Mouse (Mus musculus) intestine, embryonic 15.5 days (tissue): ENCODE data around the gene Myh14. TPM values are rescaled to one million over a fixed set of nuclear protein-coding genes. Genes with fewer than 3 reads are reported as not detected.
A peak's percentile ranks its signal among the peaks of the same experiment; 100 is the strongest.

Experiments
- ATAC-seq: fragments of 200-750 bp; cut with Nextera tagmentation; 2 replicates; pipeline ENCODE4 v1.8.0; 2017; ENCODE audit warnings: moderate TSS enrichment, moderate library complexity
- H3K27ac ChIP-seq: fragments of 300-500 bp; sonication (generic); 2 replicates; pipeline ENCODE4 v1.5.1; 2015; ENCODE audit warnings: mild to moderate bottlenecking, inconsistent platforms
- H3K27me3 ChIP-seq: fragments of 300-500 bp; sonication (generic); replicated peaks from 2 replicates; pipeline ENCODE4 v1.6.1; 2015; ENCODE audit warnings: inconsistent platforms
- H3K36me3 ChIP-seq: fragments of 300-500 bp; sonication (generic); 2 replicates; pipeline ENCODE4 v1.6.1; 2015; ENCODE audit warnings: inconsistent platforms
- H3K4me1 ChIP-seq: fragments of 300-500 bp; sonication (generic); replicated peaks from 2 replicates; pipeline ENCODE4 v1.6.1; 2015; ENCODE audit warnings: inconsistent platforms
- H3K4me2 ChIP-seq: fragments of 300-500 bp; sonication (generic); replicated peaks from 2 replicates; pipeline ENCODE4 v1.6.1; 2015; ENCODE audit warnings: mild to moderate bottlenecking, inconsistent platforms
- H3K4me3 ChIP-seq: fragments of 300-500 bp; sonication (generic); replicated peaks from 2 replicates; pipeline ENCODE4 v1.5.1; 2015; ENCODE audit warnings: inconsistent platforms
- H3K9ac ChIP-seq: fragments of 300-500 bp; sonication (generic); 2 replicates; pipeline ENCODE4 v1.6.1; 2015; ENCODE audit warnings: inconsistent platforms
- H3K9me3 ChIP-seq: fragments of 300-500 bp; sonication (generic); 2 replicates; pipeline ENCODE4 v1.6.1; 2016; ENCODE audit warnings: inconsistent platforms
- WGBS: fragments of 180-500 bp; shearing (Covaris S2); methylation state at CpG from one replicate; pipeline ENCODE4 v1.1.7; 2015; 5-methylcytosine and 5-hydroxymethylcytosine counted together
- polyA plus RNA-seq: library from polyadenylated mRNA; unstranded; fragments of >200 nt; fragmentation: Nextera tagmentation; extraction: Ambion mirVana; gene quantifications from 2 replicates; pipeline ENCODE4 v1.2.1, GENCODE M21; 2015

The Myh14 gene
- polyA plus RNA-seq, 1 experiment from 2014 or later, result 68.4 TPM

GRCm38 (mm10) chr7:44647729-44648128 lies 22.9 kb downstream of the Myh14 start:
- H3K4me1 ChIP-seq, result no peaks in the 10 kb centered on the region; the same call in 1 of the 2 replicates
- peak; percentile 37 for ATAC-seq
- no peak overlapping the region for H3K27ac ChIP-seq
- no peak overlapping the region for H3K9ac ChIP-seq
- no peak overlapping the region for H3K4me3 ChIP-seq
- H3K9me3 ChIP-seq, result no peaks in the 10 kb centered on the region
- H3K27me3 ChIP-seq, result peaks cover 13% of the 10 kb centered on the region
- no peaks in the 10 kb centered on the region for H3K36me3 ChIP-seq
- 39% methylated on average over 10 of the region's 10 CpGs for WGBS
- no peak overlapping the region for H3K4me2 ChIP-seq

- WGBS, result 53% methylated on average over 7 of the region's 7 CpGs
- no peaks in the 10 kb centered on the region for H3K9me3 ChIP-seq
Measured at GRCm38 (mm10) chr7:44647042-44647724, 23.5 kb downstream of the Myh14 start.

GRCm38 (mm10) chr7:44645951-44646350 lies 24.7 kb downstream of the Myh14 start:
- Histone ChIP-seq H3K36me3 (0 out of 2 replicates have a peak, but pooled peaks cover 2% of the 10 kb centered on the region), H3K4me1 (no peaks in the 10 kb centered on the region; the same call in 1 of the 2 replicates), H3K27ac (no peak overlapping the region), H3K4me3 (no peak overlapping the region), H3K4me2 (no peak overlapping the region), H3K9me3 (no peaks in the 10 kb centered on the region), H3K9ac (no peak overlapping the region), H3K27me3 (peaks cover 24% of the 10 kb centered on the region)
- ATAC-seq, result no peak
- WGBS, result 32% methylated on average over 15 of the region's 15 CpGs

More at GRCm38 (mm10) chr7:44647042-44647724, 23.5 kb downstream of the Myh14 start:
- no peaks in the 10 kb centered on the region; the same call in 1 of the 2 replicates for H3K4me1 ChIP-seq
- no peak overlapping the region for H3K9ac ChIP-seq
- H3K27ac ChIP-seq, result no peak overlapping the region
- H3K4me2 ChIP-seq, result no peak overlapping the region
- H3K27me3 ChIP-seq, result peaks cover 13% of the 10 kb centered on the region
- no peak overlapping the region for H3K4me3 ChIP-seq
- H3K36me3 ChIP-seq, result no peaks in the 10 kb centered on the region
- ATAC-seq, result 0 out of 2 replicates have a peak, but pooled peaks have one; percentile 47

- Histone ChIP-seq H3K4me1 (no peaks in the 10 kb centered on the region; the same call in 1 of the 2 replicates), H3K4me3 (no peak overlapping the region), H3K36me3 (0 out of 2 replicates have a peak, but pooled peaks cover 2% of the 10 kb centered on the region), H3K27ac (no peak overlapping the region), H3K9ac (no peak overlapping the region), H3K9me3 (no peaks in the 10 kb centered on the region), H3K27me3 (peaks cover 30% of the 10 kb centered on the region), H3K4me2 (no peak overlapping the region)
- 80% methylated on average over 5 of the region's 5 CpGs for WGBS
- ATAC-seq, result no peak
Measured at GRCm38 (mm10) chr7:44645256-44645655, 25.4 kb downstream of the Myh14 start.

GRCm38 (mm10) chr7:44641887-44642286 lies 28.8 kb downstream of the Myh14 start:
- no peak overlapping the region for H3K4me3 ChIP-seq
- H3K4me2 ChIP-seq, result no peak overlapping the region
- ATAC-seq, result peak; percentile 50; the same call in 1 of the 2 replicates
- H3K27ac ChIP-seq, result no peak overlapping the region
- peaks cover 52% of the 10 kb centered on the region for H3K27me3 ChIP-seq
- 33% methylated on average over 8 of the region's 8 CpGs for WGBS
- H3K4me1 ChIP-seq, result no peaks in the 10 kb centered on the region
- H3K36me3 ChIP-seq, result 0 out of 2 replicates have a peak, but pooled peaks cover 2% of the 10 kb centered on the region
- no peak overlapping the region for H3K9ac ChIP-seq
- H3K9me3 ChIP-seq, result no peaks in the 10 kb centered on the region

- H3K9ac ChIP-seq, result no peak overlapping the region
- H3K4me2 ChIP-seq, result 0 out of 2 replicates have a peak overlapping the region, but pooled peaks have one; percentile 20
- 22% methylated on average over 25 of the region's 25 CpGs for WGBS
- H3K27me3 ChIP-seq, result peaks cover 51% of the 10 kb centered on the region
- peak; percentile 22; the same call in 1 of the 2 replicates for ATAC-seq
- H3K4me3 ChIP-seq, result no peak overlapping the region
- no peaks in the 10 kb centered on the region for H3K4me1 ChIP-seq
- no peak overlapping the region for H3K27ac ChIP-seq
- H3K9me3 ChIP-seq, result no peaks in the 10 kb centered on the region
- 0 out of 2 replicates have a peak, but pooled peaks cover 2% of the 10 kb centered on the region for H3K36me3 ChIP-seq
Measured at GRCm38 (mm10) chr7:44640843-44641605, 29.6 kb downstream of the Myh14 start.

- Histone ChIP-seq H3K4me1 (no peaks in the 10 kb centered on the region), H3K9me3 (no peaks in the 10 kb centered on the region), H3K9ac (no peak overlapping the region), H3K4me2 (no peak overlapping the region), H3K27ac (no peak overlapping the region), H3K36me3 (0 out of 2 replicates have a peak, but pooled peaks cover 2% of the 10 kb centered on the region), H3K4me3 (no peak overlapping the region), H3K27me3 (peaks cover 38% of the 10 kb centered on the region)
- no peak for ATAC-seq
- 14% methylated on average over 16 of the region's 16 CpGs for WGBS
Measured at GRCm38 (mm10) chr7:44638663-44639062, 32.0 kb downstream of the Myh14 start.

- H3K4me3 ChIP-seq, result no peak overlapping the region
- WGBS, result 87% methylated on average over 9 of the region's 9 CpGs
- H3K36me3 ChIP-seq, result no peaks in the 10 kb centered on the region
- no peak overlapping the region for H3K27ac ChIP-seq
- no peak overlapping the region for H3K9ac ChIP-seq
- no peak for ATAC-seq
- no peaks in the 10 kb centered on the region for H3K9me3 ChIP-seq
- H3K4me2 ChIP-seq, result no peak overlapping the region
- peaks cover 35% of the 10 kb centered on the region for H3K27me3 ChIP-seq
- H3K4me1 ChIP-seq, result no peaks in the 10 kb centered on the region
Measured at GRCm38 (mm10) chr7:44636684-44637083, 34.0 kb downstream of the Myh14 start.

GRCm38 (mm10) chr7:44633407-44633806 lies 37.2 kb downstream of the Myh14 start:
- no peaks in the 10 kb centered on the region for H3K9me3 ChIP-seq
- no peak overlapping the region for H3K4me2 ChIP-seq
- no peaks in the 10 kb centered on the region for H3K36me3 ChIP-seq
- H3K4me3 ChIP-seq, result no peak overlapping the region
- peaks cover 3% of the 10 kb centered on the region for H3K27me3 ChIP-seq
- no peaks in the 10 kb centered on the region for H3K4me1 ChIP-seq
- H3K27ac ChIP-seq, result no peak overlapping the region
- 26% methylated on average over 15 of the region's 15 CpGs for WGBS
- no peak for ATAC-seq
- no peak overlapping the region for H3K9ac ChIP-seq

GRCm38 (mm10) chr7:44632676-44633075 lies 38.0 kb downstream of the Myh14 start:
- Histone ChIP-seq H3K36me3 (no peaks in the 10 kb centered on the region), H3K9me3 (no peaks in the 10 kb centered on the region), H3K4me1 (no peaks in the 10 kb centered on the region), H3K27me3 (no peaks in the 10 kb centered on the region; the same call in 1 of the 2 replicates), H3K4me2 (no peak overlapping the region), H3K9ac (no peak overlapping the region), H3K4me3 (no peak overlapping the region), H3K27ac (no peak overlapping the region)
- ATAC-seq, result peak; percentile 23; the same call in 1 of the 2 replicates
- 30% methylated on average over 13 of the region's 13 CpGs for WGBS

GRCm38 (mm10) chr7:44630437-44630836 lies 40.2 kb downstream of the Myh14 start:
- 71% methylated on average over 13 of the region's 13 CpGs for WGBS
- Histone ChIP-seq H3K27me3 (no peaks in the 10 kb centered on the region; the same call in 1 of the 2 replicates), H3K4me1 (no peaks in the 10 kb centered on the region), H3K4me3 (no peak overlapping the region), H3K36me3 (no peaks in the 10 kb centered on the region; the same call in 1 of the 2 replicates), H3K9ac (no peak overlapping the region), H3K4me2 (no peak overlapping the region), H3K27ac (no peak overlapping the region), H3K9me3 (no peaks in the 10 kb centered on the region)
- ATAC-seq, result peak; percentile 46

- H3K27ac ChIP-seq, result no peak overlapping the region
- H3K9ac ChIP-seq, result no peak overlapping the region
- no peaks in the 10 kb centered on the region; the same call in 1 of the 2 replicates for H3K27me3 ChIP-seq
- H3K4me2 ChIP-seq, result no peak overlapping the region
- H3K4me3 ChIP-seq, result no peak overlapping the region
- H3K36me3 ChIP-seq, result no peaks in the 10 kb centered on the region; the same call in none of the 2 replicates
- no peaks in the 10 kb centered on the region for H3K9me3 ChIP-seq
- no peak for ATAC-seq
- 87% methylated on average over 15 of the region's 15 CpGs for WGBS
- no peaks in the 10 kb centered on the region for H3K4me1 ChIP-seq
Measured at GRCm38 (mm10) chr7:44628402-44629034, 42.1 kb downstream of the Myh14 start.
